ENCODE assay signal across 14 mouse cellular contexts in genomic region chr9:77528379-77529041, GRCm38 (mm10). TPM values are rescaled to one million over a fixed set of nuclear protein-coding genes. Genes with fewer than 3 reads are reported as not detected.
DNase-seq lines count a peak whose midpoint lies in the region; ATAC-seq lines count a peak whose summit lies in the region.
"Had no signal": no experiment of that assay in that cellular context is flagged by ENCODE, and none has a peak within 500 bp of the region (broad histone marks: within the 10 kb centered on the region; RNA-seq: fewer than 3 reads in every experiment).

No protein-coding gene starts in this region.

- 53% methylated on average over 5 of the region's 5 CpGs for WGBS in liver, embryonic 15.5 days (ENCODE audit: insufficient replicate concordance)
- WGBS in stomach, embryonic 16.5 days, result 73% methylated on average over 5 of the region's 5 CpGs

- no peaks in the 10 kb centered on the region for H3K36me3 ChIP-seq in liver, embryonic 15.5 days (replicated peaks)
- H3K36me3 ChIP-seq in stomach, embryonic 16.5 days (ENCODE audit: control insufficient read depth, insufficient read depth, low read length), result no peaks in the 10 kb centered on the region
- H3K36me3 ChIP-seq: embryonic facial prominence, embryonic 15.5 days had no signal

- no peak overlapping the region for H3K4me2 ChIP-seq in liver, embryonic 15.5 days
- no peak overlapping the region for H3K4me2 ChIP-seq in stomach, embryonic 16.5 days (ENCODE audit: low read depth, low read length)
- H3K4me2 ChIP-seq: embryonic facial prominence, embryonic 15.5 days had no signal

- no peak overlapping the region for H3K4me3 ChIP-seq in liver, embryonic 15.5 days (replicated peaks)
- no peak overlapping the region for H3K4me3 ChIP-seq in stomach, embryonic 16.5 days (replicated peaks; ENCODE audit: low read length)
- H3K4me3 ChIP-seq: embryonic facial prominence, embryonic 15.5 days had no signal

- no peaks in the 10 kb centered on the region for H3K9me3 ChIP-seq in liver, embryonic 15.5 days (replicated peaks)
- no peaks in the 10 kb centered on the region for H3K9me3 ChIP-seq in stomach, embryonic 16.5 days (replicated peaks; ENCODE audit: control insufficient read depth, low read length)
- H3K9me3 ChIP-seq: embryonic facial prominence, embryonic 15.5 days had no signal

- H3K4me1 ChIP-seq in liver, embryonic 15.5 days (replicated peaks), result peaks cover 20% of the 10 kb centered on the region
- peaks cover 23% of the 10 kb centered on the region for H3K4me1 ChIP-seq in stomach, embryonic 16.5 days (ENCODE audit: control insufficient read depth, insufficient read depth, low read length)

- peak; percentile 22 to 26 for DNase-seq in adrenal gland, postnatal 36 days
- DNase-seq in adrenal gland, postnatal 4 days (ENCODE audit: low spot score in 2 of 2), result no peak
- DNase-seq in testis, postnatal 10 days (ENCODE audit: low spot score), result peak; percentile 32
- DNase-seq in testis, postnatal 14 days (ENCODE audit: low spot score), result no peak
- no peak for DNase-seq in urinary bladder, postnatal 10 days (ENCODE audit: low spot score)
- no peak for DNase-seq in ovary, adult 18-20 months (ENCODE audit: low spot score)
- DNase-seq: cerebellum, adult 2 months; heart, adult 18-20 months; heart, postnatal 14 days; spleen, adult 18-20 months; thymus, postnatal 4 days had no signal

- H3K27ac ChIP-seq in liver, embryonic 15.5 days (replicated peaks), result no peak overlapping the region
- no peak overlapping the region for H3K27ac ChIP-seq in stomach, embryonic 16.5 days (ENCODE audit: low read length)
- H3K27ac ChIP-seq: embryonic facial prominence, embryonic 15.5 days had no signal

- no peaks in the 10 kb centered on the region for H3K27me3 ChIP-seq in liver, embryonic 15.5 days
- no peaks in the 10 kb centered on the region for H3K27me3 ChIP-seq in stomach, embryonic 16.5 days (ENCODE audit: control insufficient read depth, insufficient read depth, low read length)
- H3K27me3 ChIP-seq: embryonic facial prominence, embryonic 15.5 days had no signal

- peak; percentile 49; the same call in 1 of the 2 replicates for ATAC-seq in liver, embryonic 15.5 days (ENCODE audit: insufficient read depth)
- ATAC-seq in stomach, embryonic 16.5 days (ENCODE audit: insufficient read depth, low FRiP score), result peak; percentile 79

- no peak overlapping the region for H3K9ac ChIP-seq in liver, embryonic 15.5 days
- H3K9ac ChIP-seq in stomach, embryonic 16.5 days (ENCODE audit: low read length), result no peak overlapping the region
- H3K9ac ChIP-seq: embryonic facial prominence, embryonic 15.5 days had no signal

RNA-seq across cellular contexts. Expression of gene Lrrc1, which starts 16.2 kb away (rescaled TPM):
- total RNA-seq in adrenal gland, postnatal 36 days (2021), result 10 to 100 TPM; 12.8 to 15.1 TPM
- total RNA-seq in adrenal gland, postnatal 4 days (2021), result 10 to 100 TPM; 21.3 to 26.5 TPM
- polyA plus RNA-seq in liver, embryonic 15.5 days (2015; fragmentation: Nextera tagmentation; extraction: Ambion mirVana), result 2.6 and 2.9 TPM in 2 replicates
- polyA plus RNA-seq in stomach, embryonic 16.5 days (2015; fragmentation: Nextera tagmentation; extraction: Ambion mirVana), result 17.7 and 19.2 TPM in 2 replicates

Comparison
In these comparisons a context has a peak if more than half of its experiments do, and no peak if none do; other contexts are left out.
1. DNase-seq: peak in adrenal gland, postnatal 36 days (2 of 2) and testis, postnatal 10 days (single experiment); none in adrenal gland, postnatal 4 days (0 of 2), testis, postnatal 14 days (single experiment), urinary bladder, postnatal 10 days (single experiment) and ovary, adult 18-20 months (single experiment).